Mouse (Mus musculus) erythroblast, adult 5-6 weeks (primary cell): ENCODE measurements around the gene H1foo. TPM values are rescaled to one million over a fixed set of nuclear protein-coding genes. Genes with fewer than 3 reads are reported as not detected.

Source experiments
- ATAC-seq: replicated peaks from 2 replicates; pipeline ENCODE4 v1.8.0; 2016; ENCODE audit warnings: moderate number of reproducible peaks, mild to moderate bottlenecking, moderate TSS enrichment, inconsistent platforms; ENCODE audit not compliant: poor library complexity, low FRiP score, severe bottlenecking
- total RNA-seq, 2 experiments: library from RNA; stranded (forward) in 1 of 2; stranded (reverse) in 1 of 2; fragments of 150-400 nt in 1 of 2; fragments of 200-764, 138-1000 nt in 1 of 2; gene quantifications; 2 replicates each; pipeline versions ENCODE4 v1.2.3 to v1.2.4; 2015 to 2017; ENCODE audit warnings: low replicate concordance in 2 of 2

The H1foo gene
- total RNA-seq, 2 experiments from 2014 or later, result not detected

DNA sequence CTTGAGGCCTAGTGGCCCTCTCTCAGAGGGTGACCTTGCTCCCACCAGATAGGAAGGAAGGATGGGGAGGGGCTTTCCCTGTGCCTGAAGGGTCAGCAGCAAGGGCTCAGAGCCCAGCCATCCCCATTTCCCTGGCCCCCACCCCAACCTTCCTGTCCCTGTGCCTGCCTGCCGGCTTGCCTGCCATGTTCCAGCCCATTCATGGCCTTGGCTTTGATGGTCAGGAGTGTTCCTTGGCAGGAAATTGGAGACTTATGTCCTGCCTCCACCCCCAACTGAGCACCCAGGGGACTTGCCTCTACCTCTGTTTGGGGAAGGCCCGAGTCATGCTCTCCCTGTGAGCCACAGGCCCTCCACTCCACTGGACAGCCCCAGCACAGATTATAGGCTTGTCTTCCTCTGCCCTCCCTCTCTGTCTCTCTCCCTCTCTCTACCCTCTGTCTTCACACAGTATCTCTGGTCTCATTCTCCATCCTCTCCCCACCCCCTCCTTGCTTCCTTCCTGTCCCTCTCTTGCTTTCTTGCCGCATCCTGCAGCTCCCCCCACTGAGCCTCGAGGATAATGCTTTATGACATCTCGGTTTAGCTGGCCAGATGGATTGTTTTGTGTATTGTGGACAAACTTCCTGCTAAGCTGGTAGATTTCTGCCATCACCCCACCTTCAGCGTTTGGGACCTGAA, 51.6 kb downstream of the H1foo start:
- no peak for ATAC-seq

GRCm38 (mm10) chr6:115997726-115998311, 53.1 kb downstream of the H1foo start:
- no peak for ATAC-seq

- no peak for ATAC-seq
These were observed 54.0 kb downstream of the H1foo start for GRCm38 (mm10) chr6:115998758-115999157.

- no peak for ATAC-seq
These were observed 54.5 kb downstream of the H1foo start for GRCm38 (mm10) chr6:115999227-115999626.

Other genes starting within 250 kb of the H1foo start
- gene Tmem40, start 182.5 kb upstream of the H1foo start, total RNA-seq (2015; ENCODE audit: low replicate concordance), result 1.7 and 10.2 TPM in 2 replicates
- gene Tmem40, start 182.5 kb upstream of the H1foo start, total RNA-seq (2017; ENCODE audit: low replicate concordance), result 7.4 and 10.6 TPM in 2 replicates
- 0.21 TPM in 1 of 2 replicates, not detected in the other for gene Cand2, start 170.4 kb upstream of the H1foo start, total RNA-seq (2015; ENCODE audit: low replicate concordance)
- 0.14 and 0.17 TPM in 2 replicates for gene Cand2, start 170.4 kb upstream of the H1foo start, total RNA-seq (2017; ENCODE audit: low replicate concordance)
- gene Rpl32, start 136.2 kb upstream of the H1foo start, total RNA-seq (2015; ENCODE audit: low replicate concordance), result 738 and 1,031 TPM in 2 replicates
- 502 and 613 TPM in 2 replicates for gene Rpl32, start 136.2 kb upstream of the H1foo start, total RNA-seq (2017; ENCODE audit: low replicate concordance)
- not detected in 2 replicates for gene Efcab12, start 106.5 kb upstream of the H1foo start, total RNA-seq (2015; ENCODE audit: low replicate concordance)
- not detected in 2 replicates for gene Efcab12, start 106.5 kb upstream of the H1foo start, total RNA-seq (2017; ENCODE audit: low replicate concordance)
- 1.7 and 2.7 TPM in 2 replicates for gene Mbd4, start 91.6 kb upstream of the H1foo start, total RNA-seq (2015; ENCODE audit: low replicate concordance)
- gene Mbd4, start 91.6 kb upstream of the H1foo start, total RNA-seq (2017; ENCODE audit: low replicate concordance), result 9.9 and 13.4 TPM in 2 replicates
- gene Ift122, start 91.5 kb upstream of the H1foo start, total RNA-seq (2015; ENCODE audit: low replicate concordance), result 0.42 TPM in 1 of 2 replicates, not detected in the other
- 3.7 TPM in 1 of 2 replicates, not detected in the other for gene Ift122, start 91.5 kb upstream of the H1foo start, total RNA-seq (2017; ENCODE audit: low replicate concordance)
- not detected in 2 replicates for gene Rho, start 13.2 kb upstream of the H1foo start, total RNA-seq (2015; ENCODE audit: low replicate concordance)
- 0.09 TPM in 1 of 2 replicates, not detected in the other for gene Rho, start 13.2 kb upstream of the H1foo start, total RNA-seq (2017; ENCODE audit: low replicate concordance)
- 10.0 and 55.1 TPM in 2 replicates for gene Plxnd1, start 50.1 kb downstream of the H1foo start, total RNA-seq (2015; ENCODE audit: low replicate concordance)
- gene Plxnd1, start 50.1 kb downstream of the H1foo start, total RNA-seq (2017; ENCODE audit: low replicate concordance), result 11.8 and 18.1 TPM in 2 replicates
- 15.5 and 18.3 TPM in 2 replicates for gene Tmcc1, start 248.5 kb downstream of the H1foo start, total RNA-seq (2015; ENCODE audit: low replicate concordance)
- gene Tmcc1, start 248.5 kb downstream of the H1foo start, total RNA-seq (2017; ENCODE audit: low replicate concordance), result 10.7 and 14.7 TPM in 2 replicates